Mouse (Mus musculus): ENCODE results near the gene Gigyf1. TPM values are rescaled to one million over a fixed set of nuclear protein-coding genes. Genes with fewer than 3 reads are reported as not detected.

Gigyf1 gene
- 19.3 and 19.4 TPM in 2 replicates for polyA plus RNA-seq (2015; fragmentation: Nextera tagmentation; extraction: Ambion mirVana)

GRCm38 (mm10) chr5:137518436-137518835 lies at the start of gene Gigyf1:
TSS of gene Gigyf1 (plus strand) at chr5:137518548.
- Histone ChIP-seq H3K4me1 (ENCODE audit: control insufficient read depth, insufficient read depth, low read length) (peaks cover 18% of the 10 kb centered on the region), H3K27ac (ENCODE audit: low read length) (no peak within 1 kb of the TSS), H3K4me2 (ENCODE audit: low read length) (no peak within 1 kb of the TSS), H3K9ac (ENCODE audit: low read depth, low read length) (no peak within 1 kb of the TSS), H3K27me3 (ENCODE audit: control insufficient read depth, insufficient read depth, low read depth, low read length) (no peaks in the 10 kb centered on the region), H3K36me3 (ENCODE audit: control insufficient read depth, insufficient read depth, low read length) (peaks cover 44% of the 10 kb centered on the region), H3K4me3 (ENCODE audit: low read depth, low read length) (no peak within 1 kb of the TSS), H3K9me3 (replicated peaks; ENCODE audit: control insufficient read depth, low read length, poor library complexity, severe bottlenecking) (no peaks in the 10 kb centered on the region)
- no peak for ATAC-seq
- WGBS, result 68% methylated on average over 5 of the region's 5 CpGs

- Histone ChIP-seq H3K27me3 (ENCODE audit: control insufficient read depth, insufficient read depth, low read depth, low read length) (no peaks in the 10 kb centered on the region), H3K36me3 (ENCODE audit: control insufficient read depth, insufficient read depth, low read length) (no peaks in the 10 kb centered on the region), H3K27ac (ENCODE audit: low read length) (no peak overlapping the region), H3K9me3 (replicated peaks; ENCODE audit: control insufficient read depth, low read length, poor library complexity, severe bottlenecking) (no peaks in the 10 kb centered on the region), H3K4me2 (ENCODE audit: low read length) (no peak overlapping the region), H3K4me1 (ENCODE audit: control insufficient read depth, insufficient read depth, low read length) (no peaks in the 10 kb centered on the region), H3K4me3 (ENCODE audit: low read depth, low read length) (no peak overlapping the region), H3K9ac (ENCODE audit: low read depth, low read length) (no peak overlapping the region)
- no peak for ATAC-seq
- WGBS, result 71% methylated on average over 5 of the region's 5 CpGs
These were observed 46.0 kb upstream of the Gigyf1 start for GRCm38 (mm10) chr5:137472252-137472904.

- Histone ChIP-seq H3K36me3 (ENCODE audit: control insufficient read depth, insufficient read depth, low read length) (no peaks in the 10 kb centered on the region), H3K4me2 (ENCODE audit: low read length) (no peak overlapping the region), H3K4me1 (ENCODE audit: control insufficient read depth, insufficient read depth, low read length) (no peaks in the 10 kb centered on the region), H3K9ac (ENCODE audit: low read depth, low read length) (no peak overlapping the region), H3K4me3 (ENCODE audit: low read depth, low read length) (no peak overlapping the region), H3K9me3 (replicated peaks; ENCODE audit: control insufficient read depth, low read length, poor library complexity, severe bottlenecking) (no peaks in the 10 kb centered on the region), H3K27me3 (ENCODE audit: control insufficient read depth, insufficient read depth, low read depth, low read length) (no peaks in the 10 kb centered on the region), H3K27ac (ENCODE audit: low read length) (no peak overlapping the region)
- ATAC-seq, result no peak
- whole genome bisulfite sequencing, result 21% methylated on average over 2 of the region's 2 CpGs
These were observed 44.0 kb upstream of the Gigyf1 start for GRCm38 (mm10) chr5:137474351-137474750.

- H3K9me3 ChIP-seq (replicated peaks; ENCODE audit: control insufficient read depth, low read length, poor library complexity, severe bottlenecking), result no peaks in the 10 kb centered on the region
- no peak for ATAC-seq
- no peaks in the 10 kb centered on the region for H3K4me1 ChIP-seq (ENCODE audit: control insufficient read depth, insufficient read depth, low read length)
- no peak within 1 kb of the TSS for H3K9ac ChIP-seq (ENCODE audit: low read depth, low read length)
- no peak within 1 kb of the TSS for H3K27ac ChIP-seq (ENCODE audit: low read length)
- WGBS, result 84% methylated on average over 5 of the region's 5 CpGs
- no peaks in the 10 kb centered on the region for H3K27me3 ChIP-seq (ENCODE audit: control insufficient read depth, insufficient read depth, low read depth, low read length)
- H3K4me2 ChIP-seq (ENCODE audit: low read length), result no peak within 1 kb of the TSS
- no peak within 1 kb of the TSS for H3K4me3 ChIP-seq (ENCODE audit: low read depth, low read length)
- H3K36me3 ChIP-seq (ENCODE audit: control insufficient read depth, insufficient read depth, low read length), result no peaks in the 10 kb centered on the region
These were observed 41.4 kb upstream of the Gigyf1 start, which contains the start of gene Zan for GRCm38 (mm10) chr5:137476964-137477363. TSS of gene Zan (minus strand) at chr5:137477064.

GRCm38 (mm10) chr5:137481138-137481537 lies 37.2 kb upstream of the Gigyf1 start:
- H3K4me2 ChIP-seq (ENCODE audit: low read length), result no peak overlapping the region

GRCm38 (mm10) chr5:137481897-137482296 lies 36.5 kb upstream of the Gigyf1 start:
- H3K9ac ChIP-seq (ENCODE audit: low read depth, low read length), result no peak overlapping the region
- peaks cover 3% of the 10 kb centered on the region; the same call in 1 of the 2 replicates for H3K4me1 ChIP-seq (ENCODE audit: control insufficient read depth, insufficient read depth, low read length)
- H3K4me3 ChIP-seq (ENCODE audit: low read depth, low read length), result no peak overlapping the region
- 10% methylated on average over 8 of the region's 8 CpGs for WGBS
- no peak for ATAC-seq
- no peak overlapping the region for H3K27ac ChIP-seq (ENCODE audit: low read length)
- H3K27me3 ChIP-seq (ENCODE audit: control insufficient read depth, insufficient read depth, low read depth, low read length), result peaks cover 9% of the 10 kb centered on the region
- no peak overlapping the region for H3K4me2 ChIP-seq (ENCODE audit: low read length)
- H3K9me3 ChIP-seq (replicated peaks; ENCODE audit: control insufficient read depth, low read length, poor library complexity, severe bottlenecking), result no peaks in the 10 kb centered on the region
- H3K36me3 ChIP-seq (ENCODE audit: control insufficient read depth, insufficient read depth, low read length), result no peaks in the 10 kb centered on the region

More at GRCm38 (mm10) chr5:137481138-137481537, 37.2 kb upstream of the Gigyf1 start:
- Histone ChIP-seq H3K9me3 (replicated peaks; ENCODE audit: control insufficient read depth, low read length, poor library complexity, severe bottlenecking) (no peaks in the 10 kb centered on the region), H3K4me1 (ENCODE audit: control insufficient read depth, insufficient read depth, low read length) (peaks cover 3% of the 10 kb centered on the region; the same call in 1 of the 2 replicates), H3K27ac (ENCODE audit: low read length) (no peak overlapping the region), H3K9ac (ENCODE audit: low read depth, low read length) (no peak overlapping the region), H3K27me3 (ENCODE audit: control insufficient read depth, insufficient read depth, low read depth, low read length) (peaks cover 9% of the 10 kb centered on the region), H3K4me3 (ENCODE audit: low read depth, low read length) (no peak overlapping the region), H3K36me3 (ENCODE audit: control insufficient read depth, insufficient read depth, low read length) (no peaks in the 10 kb centered on the region)
- ATAC-seq, result no peak

GRCm38 (mm10) chr5:137485071-137485850 lies 33.1 kb upstream of the Gigyf1 start:
- H3K4me3 ChIP-seq (ENCODE audit: low read depth, low read length), result peak overlapping the region; percentile 7; the same call in 1 of the 2 replicates
- peaks cover 9% of the 10 kb centered on the region for H3K27me3 ChIP-seq (ENCODE audit: control insufficient read depth, insufficient read depth, low read depth, low read length)
- peak overlapping the region; percentile 47 for H3K4me2 ChIP-seq (ENCODE audit: low read length)
- WGBS, result 3% methylated on average over 30 of the region's 30 CpGs
- ATAC-seq, result no peak
- no peaks in the 10 kb centered on the region for H3K36me3 ChIP-seq (ENCODE audit: control insufficient read depth, insufficient read depth, low read length)
- H3K4me1 ChIP-seq (ENCODE audit: control insufficient read depth, insufficient read depth, low read length), result peaks cover 3% of the 10 kb centered on the region; the same call in 1 of the 2 replicates
- no peak overlapping the region for H3K27ac ChIP-seq (ENCODE audit: low read length)
- H3K9ac ChIP-seq (ENCODE audit: low read depth, low read length), result 0 out of 2 replicates have a peak overlapping the region, but pooled peaks have one; percentile 6
- no peaks in the 10 kb centered on the region for H3K9me3 ChIP-seq (replicated peaks; ENCODE audit: control insufficient read depth, low read length, poor library complexity, severe bottlenecking)

- H3K9ac ChIP-seq (ENCODE audit: low read depth, low read length), result no peak overlapping the region
- peaks cover 3% of the 10 kb centered on the region; the same call in 1 of the 2 replicates for H3K4me1 ChIP-seq (ENCODE audit: control insufficient read depth, insufficient read depth, low read length)
- no peak overlapping the region for H3K27ac ChIP-seq (ENCODE audit: low read length)
- H3K36me3 ChIP-seq (ENCODE audit: control insufficient read depth, insufficient read depth, low read length), result no peaks in the 10 kb centered on the region
- ATAC-seq, result no peak
- peaks cover 9% of the 10 kb centered on the region for H3K27me3 ChIP-seq (ENCODE audit: control insufficient read depth, insufficient read depth, low read depth, low read length)
- peak overlapping the region; percentile 7; the same call in 1 of the 2 replicates for H3K4me3 ChIP-seq (ENCODE audit: low read depth, low read length)
- no peaks in the 10 kb centered on the region for H3K9me3 ChIP-seq (replicated peaks; ENCODE audit: control insufficient read depth, low read length, poor library complexity, severe bottlenecking)
- 2% methylated on average over 17 of the region's 17 CpGs for WGBS
- peak overlapping the region; percentile 47 for H3K4me2 ChIP-seq (ENCODE audit: low read length)
These were observed 32.5 kb upstream of the Gigyf1 start for GRCm38 (mm10) chr5:137485851-137486155.

- no peak overlapping the region for H3K4me3 ChIP-seq (ENCODE audit: low read depth, low read length)
- no peak overlapping the region for H3K4me2 ChIP-seq (ENCODE audit: low read length)
- WGBS, result 93% methylated on average over 7 of the region's 7 CpGs
- H3K27me3 ChIP-seq (ENCODE audit: control insufficient read depth, insufficient read depth, low read depth, low read length), result peaks cover 9% of the 10 kb centered on the region
- H3K4me1 ChIP-seq (ENCODE audit: control insufficient read depth, insufficient read depth, low read length), result peaks cover 3% of the 10 kb centered on the region; the same call in 1 of the 2 replicates
- no peak overlapping the region for H3K9ac ChIP-seq (ENCODE audit: low read depth, low read length)
- ATAC-seq, result no peak
- H3K9me3 ChIP-seq (replicated peaks; ENCODE audit: control insufficient read depth, low read length, poor library complexity, severe bottlenecking), result no peaks in the 10 kb centered on the region
- H3K27ac ChIP-seq (ENCODE audit: low read length), result no peak overlapping the region
- H3K36me3 ChIP-seq (ENCODE audit: control insufficient read depth, insufficient read depth, low read length), result no peaks in the 10 kb centered on the region
These were observed 30.7 kb upstream of the Gigyf1 start for GRCm38 (mm10) chr5:137487616-137488015.

Measured in midbrain, embryonic 16.5 days (tissue).